Mouse (Mus musculus) kidney, adult 2 months (tissue): ENCODE results near the gene Brd4. TPM values are rescaled to one million over a fixed set of nuclear protein-coding genes. Genes with fewer than 3 reads are reported as not detected.

ENCODE experiments used
- DNase-seq: peaks from one replicate; pipeline ENCODE4 v3.0.0; 2021
- H3K27ac ChIP-seq: fragments of 200-500 bp; 2 replicates; pipeline ENCODE4 v1.5.1; 2012; ENCODE audit warnings: low read depth, low read length, control low read depth, inconsistent platforms; ENCODE audit not compliant: insufficient read depth
- H3K27me3 ChIP-seq: fragments of 200-500 bp; replicated peaks from 2 replicates; pipeline ENCODE4 v1.6.1; 2012; ENCODE audit warnings: mild to moderate bottlenecking, moderate library complexity, low read length, inconsistent platforms; ENCODE audit not compliant: control insufficient read depth, insufficient read depth
- H3K36me3 ChIP-seq: fragments of 200-500 bp; 2 replicates; pipeline ENCODE4 v1.6.1; 2012; ENCODE audit warnings: mild to moderate bottlenecking, moderate library complexity, low read length, inconsistent platforms; ENCODE audit not compliant: control insufficient read depth, insufficient read depth
- H3K4me1 ChIP-seq: fragments of 200-500 bp; 2 replicates; pipeline ENCODE4 v1.6.1; 2011; ENCODE audit warnings: low read length; ENCODE audit not compliant: control insufficient read depth, insufficient read depth
- H3K4me3 ChIP-seq: fragments of 200-500 bp; 2 replicates; pipeline ENCODE4 v1.5.1; 2011; ENCODE audit warnings: mild to moderate bottlenecking, low read depth, low read length, control low read depth; ENCODE audit not compliant: insufficient read depth
- CTCF ChIP-seq: fragments of 200-500 bp; conservative IDR thresholded peaks from 2 replicates; pipeline ENCODE4 v1.5.1; 2011; ENCODE audit warnings: low read depth, mild to moderate bottlenecking, control low read depth, low read length, moderate library complexity, mixed read lengths; ENCODE audit not compliant: insufficient read depth, insufficient read length
- POLR2A ChIP-seq: fragments of 200-500 bp; IDR thresholded peaks from one replicate; pipeline ENCODE4 v1.6.1; 2011; ENCODE audit warnings: low read depth, low read length, control low read depth
- WGBS: fragments of 180-500 bp; shearing (Covaris S2); methylation state at CpG from one replicate; pipeline ENCODE4 v1.1.7; 2018; 5-methylcytosine and 5-hydroxymethylcytosine counted together
- polyA plus RNA-seq: library from polyadenylated mRNA; depleted of rRNA; stranded (reverse); fragments of >200 nt; gene quantifications from 2 replicates; pipeline ENCODE4 v1.2.3, GENCODE M21; 2012

The Brd4 gene
- polyA plus RNA-seq, 1 experiment, result 33.7 TPM

- 86% methylated on average over 4 of the region's 4 CpGs for WGBS
- H3K36me3 ChIP-seq, result peaks cover 21% of the 10 kb centered on the region
- H3K27me3 ChIP-seq, result no peaks in the 10 kb centered on the region
- no peak overlapping the region for H3K4me3 ChIP-seq
- TF ChIP-seq CTCF (no peak), POLR2A (no peak)
- DNase-seq, result no peak
- H3K4me1 ChIP-seq, result no peaks in the 10 kb centered on the region
- no peak overlapping the region for H3K27ac ChIP-seq
Observed at GRCm38 (mm10) chr17:32307963-32308362, 23.4 kb upstream of the Brd4 start.

GRCm38 (mm10) chr17:32298125-32298524 lies 13.6 kb upstream of the Brd4 start:
- no peak for TF ChIP-seq CTCF
- TF ChIP-seq POLR2A, result no peak
- Histone ChIP-seq H3K4me3 (no peak overlapping the region), H3K27ac (no peak overlapping the region), H3K27me3 (no peaks in the 10 kb centered on the region), H3K4me1 (no peaks in the 10 kb centered on the region), H3K36me3 (no peaks in the 10 kb centered on the region)
- WGBS, result 83% methylated on average over 1 of the region's 1 CpGs
- DNase-seq, result no peak

GRCm38 (mm10) chr17:32295901-32296300 lies 11.4 kb upstream of the Brd4 start:
- WGBS, result 89% methylated on average over 2 of the region's 2 CpGs
- Histone ChIP-seq H3K27me3 (no peaks in the 10 kb centered on the region), H3K4me1 (no peaks in the 10 kb centered on the region), H3K27ac (no peak overlapping the region), H3K36me3 (no peaks in the 10 kb centered on the region), H3K4me3 (no peak overlapping the region)
- no peak for TF ChIP-seq POLR2A
- no peak for TF ChIP-seq CTCF
- DNase-seq, result no peak

GRCm38 (mm10) chr17:32295160-32295559 lies 10.6 kb upstream of the Brd4 start:
- WGBS, result 83% methylated on average over 4 of the region's 4 CpGs
- Histone ChIP-seq H3K36me3 (no peaks in the 10 kb centered on the region), H3K27ac (no peak overlapping the region), H3K4me3 (no peak overlapping the region), H3K4me1 (no peaks in the 10 kb centered on the region), H3K27me3 (no peaks in the 10 kb centered on the region)
- DNase-seq, result no peak
- no peak for TF ChIP-seq POLR2A
- TF ChIP-seq CTCF, result no peak

GRCm38 (mm10) chr17:32285138-32285670 lies 682 bp upstream of the Brd4 start:
- Histone ChIP-seq H3K27me3 (no peaks in the 10 kb centered on the region), H3K27ac (0 out of 2 replicates have a peak overlapping the region, but pooled peaks have one; percentile 98), H3K4me1 (peaks cover 6% of the 10 kb centered on the region), H3K4me3 (peak overlapping the region; percentile 96), H3K36me3 (no peaks in the 10 kb centered on the region)
- TF ChIP-seq POLR2A (no peak), CTCF (no peak)
- no peak for DNase-seq
- WGBS, result 36% methylated on average over 6 of the region's 6 CpGs

GRCm38 (mm10) chr17:32283771-32284221 lies 726 bp downstream of the Brd4 start:
- Histone ChIP-seq H3K4me3 (peak overlapping the region; percentile 96), H3K27ac (peak overlapping the region; percentile 98), H3K4me1 (peaks cover 8% of the 10 kb centered on the region), H3K36me3 (no peaks in the 10 kb centered on the region), H3K27me3 (no peaks in the 10 kb centered on the region)
- under 1% methylated on average over 40 of the region's 41 CpGs for WGBS
- DNase-seq, result peak; percentile 72
- TF ChIP-seq POLR2A, result peak; percentile 10
- TF ChIP-seq CTCF, result no peak

GRCm38 (mm10) chr17:32283341-32283740 lies 1.2 kb downstream of the Brd4 start:
- peak; percentile 43 for DNase-seq
- TF ChIP-seq POLR2A, result no peak
- TF ChIP-seq CTCF, result no peak
- no peaks in the 10 kb centered on the region for H3K36me3 ChIP-seq
- H3K27ac ChIP-seq, result peak overlapping the region; percentile 87
- WGBS, result 5% methylated on average over 7 of the region's 7 CpGs
- peak overlapping the region; percentile 96 for H3K4me3 ChIP-seq
- no peaks in the 10 kb centered on the region for H3K27me3 ChIP-seq
- H3K4me1 ChIP-seq, result peaks cover 8% of the 10 kb centered on the region
